Comparison of ENCODE assay signal across 12 mouse cellular contexts in genomic region chr9:96861092-96861487, GRCm38 (mm10). TPM values are rescaled to one million over a fixed set of nuclear protein-coding genes. Genes with fewer than 3 reads are reported as not detected.
A peak's percentile ranks its signal among the peaks of the same experiment; 100 is the strongest.
DNase-seq lines count a peak whose midpoint lies in the region; ATAC-seq lines count a peak whose summit lies in the region.
"Had no signal": no experiment of that assay in that cellular context is flagged by ENCODE, and none has a peak within 500 bp of the region (broad histone marks: within the 10 kb centered on the region; RNA-seq: fewer than 3 reads in every experiment).

No protein-coding gene starts in this region.

- H3K27me3 ChIP-seq in hindbrain, embryonic 13.5 days, result no peaks in the 10 kb centered on the region
- no peaks in the 10 kb centered on the region for H3K27me3 ChIP-seq in hindbrain, embryonic 11.5 days (ENCODE audit: control insufficient read depth, insufficient read depth, low read length)
- no peaks in the 10 kb centered on the region for H3K27me3 ChIP-seq in embryonic facial prominence, embryonic 15.5 days
- no peaks in the 10 kb centered on the region for H3K27me3 ChIP-seq in limb, embryonic 10.5 days (ENCODE audit: low read depth, poor library complexity, severe bottlenecking)

- H3K9me3 ChIP-seq in hindbrain, embryonic 13.5 days, result no peaks in the 10 kb centered on the region
- no peaks in the 10 kb centered on the region for H3K9me3 ChIP-seq in hindbrain, embryonic 11.5 days (ENCODE audit: control insufficient read depth, low read length)
- H3K9me3 ChIP-seq in embryonic facial prominence, embryonic 15.5 days (replicated peaks), result no peaks in the 10 kb centered on the region
- H3K9me3 ChIP-seq in limb, embryonic 10.5 days (replicated peaks), result no peaks in the 10 kb centered on the region

- no peaks in the 10 kb centered on the region for H3K36me3 ChIP-seq in hindbrain, embryonic 13.5 days
- no peaks in the 10 kb centered on the region for H3K36me3 ChIP-seq in hindbrain, embryonic 11.5 days (ENCODE audit: control insufficient read depth, insufficient read depth, low read length)
- no peaks in the 10 kb centered on the region for H3K36me3 ChIP-seq in embryonic facial prominence, embryonic 15.5 days
- H3K36me3 ChIP-seq in limb, embryonic 10.5 days, result no peaks in the 10 kb centered on the region

- ATAC-seq in hindbrain, embryonic 13.5 days (ENCODE audit: low FRiP score), result no peak
- no peak for ATAC-seq in hindbrain, embryonic 11.5 days (ENCODE audit: low FRiP score)
- peak; percentile 90 for ATAC-seq in common myeloid progenitor, adult 5-6 weeks (replicated peaks; ENCODE audit: low read depth, poor library complexity, severe bottlenecking)
- ATAC-seq in embryonic facial prominence, embryonic 15.5 days (ENCODE audit: insufficient number of reproducible peaks, low FRiP score, low TSS enrichment, low read depth), result no peak; the same call in 1 of the 2 replicates
- ATAC-seq: forebrain, embryonic 14.5 days had no signal

- H3K4me2 ChIP-seq in hindbrain, embryonic 13.5 days, result no peak overlapping the region
- H3K4me2 ChIP-seq in hindbrain, embryonic 11.5 days (replicated peaks; ENCODE audit: low read depth, low read length), result no peak overlapping the region
- H3K4me2 ChIP-seq in embryonic facial prominence, embryonic 15.5 days (replicated peaks), result no peak overlapping the region

- WGBS in hindbrain, embryonic 13.5 days, result 87% methylated on average over 10 of the region's 10 CpGs
- WGBS in hindbrain, embryonic 11.5 days, result 89% methylated on average over 10 of the region's 10 CpGs
- 61% methylated on average over 10 of the region's 10 CpGs for WGBS in embryonic facial prominence, embryonic 15.5 days
- 86% methylated on average over 10 of the region's 10 CpGs for WGBS in limb, embryonic 10.5 days

- H3K4me1 ChIP-seq in hindbrain, embryonic 13.5 days (replicated peaks), result peaks cover 40% of the 10 kb centered on the region
- no peaks in the 10 kb centered on the region for H3K4me1 ChIP-seq in hindbrain, embryonic 11.5 days (replicated peaks; ENCODE audit: control insufficient read depth, insufficient read depth, low read length)
- peaks cover 37% of the 10 kb centered on the region for H3K4me1 ChIP-seq in embryonic facial prominence, embryonic 15.5 days
- H3K4me1 ChIP-seq in limb, embryonic 10.5 days, result peaks cover 31% of the 10 kb centered on the region

- H3K9ac ChIP-seq in hindbrain, embryonic 13.5 days, result no peak overlapping the region
- no peak overlapping the region for H3K9ac ChIP-seq in hindbrain, embryonic 11.5 days (ENCODE audit: low read depth, low read length)
- no peak overlapping the region for H3K9ac ChIP-seq in embryonic facial prominence, embryonic 15.5 days

- peak overlapping the region; percentile 30 for H3K27ac ChIP-seq in hindbrain, embryonic 13.5 days
- H3K27ac ChIP-seq in hindbrain, embryonic 11.5 days (ENCODE audit: low read depth, low read length), result no peak overlapping the region
- H3K27ac ChIP-seq in embryonic facial prominence, embryonic 15.5 days (replicated peaks), result peak overlapping the region; percentile 8
- peak overlapping the region; percentile 37 for H3K27ac ChIP-seq in limb, embryonic 10.5 days

- H3K4me3 ChIP-seq in hindbrain, embryonic 13.5 days, result no peak overlapping the region
- no peak overlapping the region for H3K4me3 ChIP-seq in hindbrain, embryonic 11.5 days (ENCODE audit: low read depth, low read length)
- no peak overlapping the region for H3K4me3 ChIP-seq in embryonic facial prominence, embryonic 15.5 days (replicated peaks)
- H3K4me3 ChIP-seq in limb, embryonic 10.5 days, result no peak overlapping the region

- DNase-seq in hindbrain, embryonic 11.5 days (ENCODE audit: low spot score), result no peak
- no peak for DNase-seq in limb, embryonic 10.5 days (ENCODE audit: low spot score)
- no peak for DNase-seq in thymus, adult 18-20 months
- no peak for DNase-seq in thymus, postnatal 4 days
- DNase-seq in frontal cortex, postnatal 14 days (ENCODE audit: low spot score in 2 of 2), result no peak
- DNase-seq: kidney, postnatal 10 days; lung, adult 2 months; thymus, adult 2 months had no signal

RNA-seq across cellular contexts. Expression of gene Pxylp1, which starts 31.4 kb away (rescaled TPM):
- polyA plus RNA-seq in hindbrain, embryonic 13.5 days (2015; fragmentation: Nextera tagmentation; extraction: Ambion mirVana), result 55.7 and 57.4 TPM in 2 replicates
- polyA plus RNA-seq in hindbrain, embryonic 11.5 days (2014; fragmentation: Nextera tagmentation; extraction: Ambion mirVana), result 40.3 and 44.1 TPM in 2 replicates
- 17.8 and 21.7 TPM in 2 replicates for total RNA-seq in common myeloid progenitor, adult 5-6 weeks (2017)
- polyA plus RNA-seq in embryonic facial prominence, embryonic 15.5 days (2015; fragmentation: Nextera tagmentation; extraction: Ambion mirVana), result 32.7 and 34.4 TPM in 2 replicates
- 11.4 and 15.3 TPM in 2 replicates for polyA plus RNA-seq in limb, embryonic 10.5 days (2016; fragmentation: Nextera tagmentation; extraction: Ambion mirVana)
